Mouse (Mus musculus) left cerebral cortex, postnatal 10 days (tissue): ENCODE data around the gene Zfp593. TPM values are rescaled to one million over a fixed set of nuclear protein-coding genes. Genes with fewer than 3 reads are reported as not detected.

Experiments used
- DNase-seq, 2 experiments: peaks; one replicate each; pipeline ENCODE4 v3.0.0; 2021 to 2022; ENCODE audit warnings: low spot score in 2 of 2, mixed read lengths in 1 of 2; ENCODE audit errors: extremely low spot score in 1 of 2
- intact Hi-C: fragments of 180-260 bp; cut with DNase I; formaldehyde crosslinking; loops from one replicate; pipeline ENCODE4 v1.15.1; 2025
- total RNA-seq, 2 experiments: library from RNA; stranded (reverse); gene quantifications; 2 replicates each; pipeline ENCODE4 v1.2.3; 2021

Zfp593 gene
- total RNA-seq, 2 experiments from 2014 or later, result 13.4 to 13.7 TPM

DNA sequence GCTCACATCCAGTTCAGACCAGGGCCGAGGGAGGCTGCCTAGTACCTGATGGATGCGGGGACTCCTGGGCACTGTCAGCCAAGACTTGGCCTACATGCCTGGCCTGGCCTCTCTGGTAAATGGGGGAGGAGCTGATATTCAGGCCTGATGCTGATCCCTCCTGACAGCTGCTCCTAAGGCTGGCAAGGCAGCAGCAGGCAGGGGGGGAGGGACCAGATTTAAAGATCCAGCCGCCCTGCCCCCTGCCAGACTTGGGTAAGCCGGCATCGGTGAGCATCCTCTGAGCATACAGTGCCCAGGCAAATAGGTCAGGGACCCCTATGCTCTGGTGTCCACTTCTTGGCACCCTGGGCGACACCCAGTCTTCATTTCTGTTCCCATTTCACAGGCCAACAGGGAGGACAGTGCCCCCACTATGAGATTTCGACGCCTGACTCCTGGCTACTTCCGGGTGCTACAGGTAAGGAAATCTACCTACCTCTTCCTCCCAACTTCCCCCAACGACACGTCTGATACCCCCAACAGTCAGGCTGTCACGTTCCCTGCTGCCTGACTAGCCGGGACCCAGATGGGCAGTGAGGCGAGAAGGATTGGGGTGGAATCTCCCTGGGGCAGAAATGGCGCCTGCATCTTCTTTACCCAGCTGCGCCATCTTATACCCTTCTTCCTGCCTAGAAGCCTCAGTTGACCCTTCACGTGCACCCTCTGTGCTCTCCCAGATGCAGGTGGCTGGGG, 1.7 kb downstream of the Zfp593 start, which contains the start of gene E130218I03Rik:
Gene E130218I03Rik, plus strand, starts transcription at position 147 of the 735 bp plus-strand sequence.
- intact Hi-C loops, result no loop called here
- DNase-seq, result no peak

DNA sequence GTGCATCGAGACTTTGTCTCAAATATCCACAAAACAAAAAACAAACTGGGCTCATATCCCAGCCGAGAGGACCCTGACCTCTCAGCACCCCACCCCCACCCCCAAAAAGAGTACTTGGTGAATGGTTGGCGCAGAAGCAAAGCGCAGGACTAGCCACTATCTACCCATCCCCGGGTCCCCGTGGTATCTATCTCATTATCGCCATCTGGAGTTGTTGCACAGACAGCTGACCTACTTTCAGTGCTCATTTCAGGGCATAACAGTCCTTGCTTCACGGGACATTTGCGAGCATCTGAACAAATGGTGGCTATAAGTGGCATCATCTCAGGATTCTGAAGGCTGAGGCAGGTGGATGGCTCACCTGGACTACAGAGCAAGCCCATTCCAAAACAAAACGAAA, 6.7 kb downstream of the Zfp593 start:
- intact Hi-C loops, result no loop called here

DNA sequence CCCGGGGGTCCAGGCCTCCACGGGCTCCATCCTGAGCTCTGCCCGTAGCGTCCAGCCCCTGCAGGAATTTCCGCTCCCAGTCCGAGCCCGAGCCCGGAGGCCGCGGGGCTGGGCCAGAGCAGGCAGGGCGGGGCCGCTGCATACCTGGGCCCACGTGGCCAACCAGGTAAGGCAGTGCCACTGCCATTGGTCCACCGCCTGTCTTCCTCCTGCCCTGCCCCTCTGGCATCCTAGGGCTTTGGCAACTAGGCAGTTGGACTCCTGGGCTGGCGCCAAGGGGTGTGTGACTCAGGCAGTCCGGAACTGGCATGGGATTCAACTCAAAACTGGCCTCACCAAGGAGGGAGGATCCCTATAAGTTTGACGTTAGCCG, 7.1 kb downstream of the Zfp593 start, which contains the start of gene Cnksr1:
Gene Cnksr1, minus strand, starts transcription at position 121 of the 373 bp plus-strand sequence.
- intact Hi-C loops, result no loop called here
- peak in 1 of 2 experiments; percentile 72 for DNase-seq

More for the DNA sequence above, 6.7 kb downstream of the Zfp593 start:
- no peak for DNase-seq

DNA sequence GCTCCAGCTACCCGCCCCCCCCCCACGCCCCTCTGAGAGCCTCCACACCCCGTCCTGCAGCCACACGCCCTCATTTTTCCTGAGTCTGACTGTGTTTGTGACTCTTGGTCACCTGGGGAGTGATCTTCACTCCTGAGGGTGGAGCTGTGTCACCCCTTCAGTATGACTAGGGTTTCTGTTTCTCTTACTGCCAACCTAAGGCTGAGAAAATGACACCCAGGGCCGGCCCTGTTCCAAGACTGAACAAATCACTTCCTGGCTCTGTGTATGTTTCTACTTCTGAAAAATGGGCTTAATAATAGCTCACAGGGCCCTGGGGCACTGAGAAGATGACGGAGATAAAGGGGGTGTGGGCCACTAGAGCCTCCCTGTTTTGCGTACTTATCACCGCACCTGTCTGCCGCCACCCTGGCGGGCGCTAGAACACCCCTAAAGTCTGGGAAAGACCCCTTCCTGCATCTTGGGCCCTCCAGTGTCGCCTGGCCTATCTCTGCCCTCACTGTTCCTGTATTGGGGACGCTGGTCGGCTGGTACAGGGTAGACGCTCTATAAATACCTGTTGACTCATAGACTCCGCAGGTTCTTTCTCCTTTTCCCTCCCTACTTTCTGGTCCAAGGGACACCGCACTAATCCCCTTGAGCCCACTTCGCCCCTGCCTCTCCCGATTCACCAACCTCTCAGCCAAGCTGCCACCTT, 7.7 kb downstream of the Zfp593 start:
- intact Hi-C loops, result no loop called here
- no peak for DNase-seq

DNA sequence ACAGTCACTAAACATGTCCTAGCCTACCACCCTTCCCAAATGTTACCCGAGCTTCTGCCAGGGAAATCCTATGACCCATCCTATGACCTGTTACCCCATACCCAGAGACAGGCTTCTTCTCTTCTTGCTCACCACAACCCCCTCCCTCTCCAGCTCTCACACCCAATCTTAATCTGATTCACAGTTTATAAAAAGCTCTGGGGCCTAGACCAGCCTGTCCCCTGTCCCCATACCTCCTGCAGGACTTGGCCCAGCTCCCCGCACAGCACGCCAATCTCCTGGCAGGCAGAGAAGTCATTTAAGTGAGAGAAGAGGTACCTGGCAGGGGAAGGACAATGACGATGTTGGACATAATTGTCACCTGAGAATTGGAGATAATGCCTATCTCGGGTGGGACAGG, 10.5 kb downstream of the Zfp593 start:
- intact Hi-C loops, result no loop called here
- DNase-seq, result no peak

DNA sequence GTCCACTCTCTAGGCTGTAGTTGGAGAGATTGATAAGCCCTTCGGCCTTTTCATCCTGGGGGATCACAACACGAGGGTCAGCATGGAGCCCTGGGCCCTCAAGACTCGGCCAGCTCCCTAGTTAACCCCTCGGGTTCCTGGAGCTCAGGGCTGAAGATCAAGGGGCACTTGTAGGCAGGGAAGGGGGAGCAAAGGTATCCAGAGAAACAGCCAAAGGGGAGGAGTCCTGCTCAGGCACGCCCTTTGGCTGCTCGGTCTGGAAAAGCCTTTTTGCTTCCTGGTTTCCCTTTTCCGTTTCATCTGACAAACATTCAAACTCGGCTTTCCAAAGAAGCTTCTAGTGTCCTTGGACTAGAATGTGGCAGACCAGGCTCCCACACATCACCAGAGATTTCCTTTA, 15.0 kb downstream of the Zfp593 start:
- no peak for DNase-seq
- intact Hi-C loops, result no loop called here

DNA sequence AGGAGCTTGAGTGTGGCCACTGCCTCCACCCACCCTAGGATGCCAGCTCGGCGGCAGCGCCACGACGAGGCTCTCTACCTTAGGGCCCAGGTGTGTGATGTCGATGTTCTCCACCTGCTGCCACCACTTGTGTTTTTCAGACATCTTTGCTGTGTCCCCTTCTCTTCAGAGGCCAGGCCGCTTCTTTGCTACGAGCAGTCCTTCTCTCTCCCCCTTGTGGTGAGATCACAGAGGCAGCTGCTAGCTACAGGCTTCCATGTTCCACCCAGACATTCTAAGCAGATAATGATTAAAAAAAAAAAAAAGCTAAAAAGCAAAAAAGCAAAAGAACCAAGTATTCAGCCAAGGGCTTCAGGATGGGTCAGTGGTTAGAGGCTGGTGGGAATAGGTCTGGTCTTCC, 18.2 kb downstream of the Zfp593 start, which contains the start of gene Catsper4:
Gene Catsper4, minus strand, starts transcription at position 190 of the 400 bp plus-strand sequence.
- peak in 1 of 2 experiments; percentile 27 for DNase-seq
- intact Hi-C loops, result no loop called here

DNA sequence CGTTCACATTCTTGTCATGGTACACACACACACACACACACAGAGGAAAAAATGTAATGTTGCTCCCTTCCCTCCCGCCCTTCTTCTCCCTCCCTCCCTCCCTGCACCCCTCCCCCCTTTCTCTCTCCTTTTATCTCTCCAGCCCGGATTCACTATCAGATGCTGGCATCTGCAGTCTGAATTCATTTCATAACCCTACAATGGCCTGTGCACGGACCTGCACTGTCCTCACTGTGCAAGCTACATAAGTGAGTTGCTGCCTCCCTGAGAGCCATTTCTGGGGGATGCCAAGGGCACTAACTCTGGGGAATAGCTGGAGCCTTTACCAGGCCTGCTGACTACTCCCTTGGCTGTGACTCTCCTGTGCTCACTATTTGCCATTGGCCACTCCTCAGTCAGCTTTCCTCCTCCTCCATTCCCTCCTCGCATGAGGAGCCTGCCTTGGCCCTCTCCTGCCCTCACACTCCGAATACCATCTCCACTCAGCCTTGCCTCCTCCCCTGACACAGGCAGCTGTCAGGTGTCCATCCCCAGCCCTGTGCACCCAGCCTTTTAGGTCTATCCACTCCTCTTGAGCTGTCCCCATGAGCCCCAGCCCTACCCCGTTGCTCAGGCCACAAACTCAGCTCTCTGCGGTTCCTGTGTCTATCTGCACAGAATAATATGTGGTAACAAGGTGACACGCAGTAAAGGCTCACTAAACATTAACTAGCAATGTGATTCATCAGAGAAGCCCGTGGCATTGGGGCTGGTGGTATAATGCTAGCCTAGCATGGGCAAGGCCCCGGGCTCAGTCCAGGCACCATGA, 22.4 kb downstream of the Zfp593 start:
- DNase-seq, result no peak
- intact Hi-C loops, result no loop called here

DNA sequence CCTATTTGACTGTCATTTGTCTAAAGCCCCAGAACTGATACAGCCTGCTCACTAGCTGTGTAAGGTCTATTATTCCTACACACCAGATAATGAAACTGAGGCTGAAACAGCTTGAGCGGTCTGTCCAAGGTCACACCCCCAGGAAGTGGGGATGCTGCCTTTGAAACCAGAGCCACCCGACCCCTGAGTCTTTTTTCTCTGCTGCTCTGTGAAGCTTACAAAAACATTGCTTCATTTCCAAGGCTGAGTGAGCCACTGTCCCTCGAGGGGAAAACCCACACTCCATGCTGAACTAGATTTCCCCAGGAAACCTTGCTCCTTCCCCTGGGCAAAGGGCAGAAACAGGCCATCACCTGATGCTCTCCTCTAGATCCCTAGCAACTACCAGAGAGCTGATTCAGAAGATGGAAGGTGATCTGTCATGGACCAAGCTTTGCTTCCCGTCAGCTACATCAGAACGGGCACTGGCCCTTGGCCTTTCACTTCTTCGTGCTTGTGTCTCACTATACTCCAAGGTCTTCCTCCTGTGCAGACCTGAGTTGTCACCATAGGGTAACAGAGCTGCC, 38.8 kb downstream of the Zfp593 start:
- DNase-seq, result no peak
- intact Hi-C loops, result loop anchor here (10.0 kb wide), 1 partner anchor 118 kb away; no protein-coding TSS in a partner anchor

DNA sequence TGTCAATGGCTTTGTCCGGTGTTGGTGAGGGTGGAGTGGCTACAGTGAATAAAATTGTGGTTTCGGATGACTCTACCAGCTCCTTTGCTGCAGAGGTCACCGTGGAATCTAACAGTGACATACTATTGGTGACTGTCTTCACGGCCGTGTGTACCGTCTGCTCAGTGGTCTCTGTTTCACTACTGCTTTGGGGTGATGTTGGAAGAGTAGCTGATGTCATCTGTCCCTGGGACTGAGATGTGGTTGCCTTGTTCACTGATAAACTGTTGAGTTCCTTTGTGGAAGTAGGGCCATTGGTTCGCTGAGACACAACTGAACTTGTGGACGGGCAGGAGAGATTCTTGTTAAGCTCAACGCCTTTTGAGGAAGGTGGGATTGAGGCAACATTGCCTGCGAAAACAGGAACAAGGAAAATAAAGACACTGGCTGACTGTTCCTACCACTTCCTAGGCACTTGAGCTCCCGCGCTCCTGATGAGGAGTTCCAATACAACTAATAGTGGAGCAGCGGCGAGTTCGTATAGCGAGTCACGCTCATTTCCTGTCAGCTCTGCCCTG, 42.0 kb downstream of the Zfp593 start:
- intact Hi-C loops, result loop anchor here (10.0 kb wide), 1 partner anchor 121 kb away; no protein-coding TSS in a partner anchor
- no peak for DNase-seq

DNA sequence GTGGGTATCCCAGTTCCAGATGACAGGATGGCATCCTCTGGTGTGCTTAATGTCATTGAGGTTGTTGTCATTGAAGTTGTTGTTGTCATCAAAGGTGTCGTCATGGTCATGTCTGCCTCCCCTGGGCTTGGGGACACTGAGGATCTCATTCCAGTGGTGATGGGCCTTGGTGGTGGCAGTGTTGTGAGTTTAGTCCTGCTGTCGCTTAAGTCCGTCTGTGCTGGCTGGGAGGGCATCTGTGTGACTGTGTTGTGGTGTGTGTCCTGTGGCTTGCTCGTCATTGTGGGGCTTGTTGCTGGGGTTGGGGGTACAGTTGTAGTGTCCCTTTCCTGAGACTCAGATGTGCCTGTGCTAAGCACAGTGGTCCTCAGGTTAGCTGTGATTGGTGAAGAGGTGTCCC, 42.5 kb downstream of the Zfp593 start, which contains the start of gene Gm7534:
Gene Gm7534, minus strand, starts transcription at position 101 of the 400 bp plus-strand sequence.
- intact Hi-C loops, result loop anchor here (10.0 kb wide), 1 partner anchor 122 kb away; no protein-coding TSS in a partner anchor
- no peak for DNase-seq

DNA sequence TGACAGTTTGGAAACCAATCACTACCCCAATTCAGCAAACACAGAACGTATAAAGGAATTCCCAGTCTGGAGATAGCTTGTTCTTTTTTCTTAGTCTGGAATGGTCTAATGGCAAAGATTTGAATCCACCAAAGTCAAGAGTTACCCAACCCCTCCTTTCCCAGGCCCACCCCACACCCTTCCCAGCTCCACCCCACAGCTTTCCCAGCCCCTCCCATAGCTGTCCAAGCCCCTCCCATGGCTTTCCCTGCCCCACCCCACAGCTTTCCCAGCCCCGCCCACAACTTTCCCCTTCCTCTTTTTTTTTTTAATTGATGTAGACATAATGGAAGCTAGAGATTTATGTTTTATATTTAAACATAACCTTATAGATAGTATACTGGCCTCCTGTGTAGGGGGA, 46.0 kb downstream of the Zfp593 start:
- DNase-seq, result no peak
- intact Hi-C loops, result no loop called here

Other genes with a start within 250 kb of the Zfp593 start
- 10 to 100 TPM; 57.1 to 61.4 TPM for gene Dhdds, start 244.7 kb downstream of the Zfp593 start, total RNA-seq
- gene Lin28a, start 226.8 kb downstream of the Zfp593 start, total RNA-seq, result not detected
- not detected for gene Zfp683, start 191.8 kb downstream of the Zfp593 start, total RNA-seq
- gene Crybg2, start 184.8 kb downstream of the Zfp593 start, total RNA-seq, result 1 to 10 TPM; 2.9 to 3.5 TPM
- gene Cd52, start 150.5 kb downstream of the Zfp593 start, total RNA-seq, result 1 to 10 TPM; 1.3 to 1.6 TPM
- gene Ubxn11, start 143.0 kb downstream of the Zfp593 start, total RNA-seq, result 10 to 100 TPM; 22.6 to 24.9 TPM
- 100 to 1,000 TPM; 217 to 225 TPM for gene Sh3bgrl3, start 116.8 kb downstream of the Zfp593 start, total RNA-seq
- gene Cep85, start 58.5 kb downstream of the Zfp593 start, total RNA-seq, result 10 to 100 TPM in 1 of 2 experiments, 1 to 10 TPM in 1; 9.2 to 10.9 TPM
- gene Gm7534, start 42.6 kb downstream of the Zfp593 start, total RNA-seq, result not detected
- not detected for gene Catsper4, start 18.2 kb downstream of the Zfp593 start, total RNA-seq
- gene Cnksr1, start 7.2 kb downstream of the Zfp593 start, total RNA-seq, result under 1 TPM; 0.24 to 0.61 TPM
- not detected for gene E130218I03Rik, start 1.9 kb downstream of the Zfp593 start, total RNA-seq
- not detected for gene Gm30191, start 1.3 kb upstream of the Zfp593 start, total RNA-seq
- gene Grrp1, start 8.5 kb upstream of the Zfp593 start, total RNA-seq, result 1 to 10 TPM; 3.3 to 3.7 TPM
- gene Pdik1l, start 42.3 kb upstream of the Zfp593 start, total RNA-seq, result 10 to 100 TPM; 26.1 to 26.2 TPM
- gene Trim63, start 69.5 kb upstream of the Zfp593 start, total RNA-seq, result under 1 TPM; 0.66 to 0.87 TPM
- not detected for gene Slc30a2, start 97.6 kb upstream of the Zfp593 start, total RNA-seq
- gene Extl1, start 138.3 kb upstream of the Zfp593 start, total RNA-seq, result 10 to 100 TPM; 29.6 to 31.2 TPM
- gene Pafah2, start 150.7 kb upstream of the Zfp593 start, total RNA-seq, result 10 to 100 TPM; 11.3 to 12.9 TPM
- gene Stmn1, start 222.7 kb upstream of the Zfp593 start, total RNA-seq, result 1,000 to 10,000 TPM; 1,910 to 2,141 TPM